ENCODE assay signal across 9 mouse cellular contexts in the genomic region with DNA sequence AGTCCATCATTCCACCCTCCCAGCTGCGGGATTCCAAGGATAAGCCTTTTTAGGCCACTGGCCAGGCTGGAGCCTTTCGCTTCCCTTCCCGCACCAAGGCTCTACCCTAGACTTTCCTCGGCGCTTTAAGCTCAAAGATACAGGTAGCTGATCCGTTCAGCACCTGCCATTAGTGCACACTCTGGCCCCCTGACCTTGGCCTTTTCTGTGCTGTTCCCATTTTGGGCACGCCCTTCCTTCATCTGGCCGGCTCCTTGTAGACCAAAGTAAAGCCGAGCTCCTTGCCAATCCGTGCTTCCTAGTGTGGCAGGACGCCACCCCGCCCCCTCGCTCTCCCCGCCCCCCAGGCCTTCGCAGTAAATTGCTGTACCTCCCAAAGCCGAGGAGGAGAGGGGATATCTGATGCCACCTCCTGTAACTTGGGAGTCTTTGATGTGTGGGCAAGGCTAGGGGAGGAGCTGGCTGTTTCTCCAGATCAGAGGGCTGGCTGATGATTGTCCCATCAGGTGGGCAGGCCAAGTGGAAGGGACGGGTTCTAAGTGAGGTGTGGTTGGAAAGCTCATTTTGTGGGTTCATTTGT. TPM values are rescaled to one million over a fixed set of nuclear protein-coding genes. Genes with fewer than 3 reads are reported as not detected.
A peak's percentile ranks its signal among the peaks of the same experiment; 100 is the strongest.
DNase-seq lines count a peak whose midpoint lies in the region; ATAC-seq and TF ChIP-seq lines count a peak whose summit lies in the region.
"Had no signal": no experiment of that assay in that cellular context is flagged by ENCODE, and none has a peak within 500 bp of the region (broad histone marks: within the 10 kb centered on the region; RNA-seq: fewer than 3 reads in every experiment).

No protein-coding gene starts in this region.

- peak; percentile 26; the same call in 1 of the 2 replicates for ATAC-seq in intestine, embryonic 16.5 days

- peak overlapping the region; percentile 99 for H3K4me2 ChIP-seq in intestine, embryonic 16.5 days (ENCODE audit: low read depth, low read length)

- no peak for TF ChIP-seq POLR2A in spleen, adult 2 months (IDR thresholded peaks at IDR 0.05; ENCODE audit: low read depth, low read length)
- TF ChIP-seq POLR2A in small intestine, adult 2 months (IDR thresholded peaks at IDR 0.05; ENCODE audit: low read depth, low read length) = no peak

- DNase-seq in embryo, embryonic 9.5 days (ENCODE audit: extremely low spot score) = peak; percentile 12
- no peak for DNase-seq in embryo, embryonic 10.5 days (ENCODE audit: low spot score)
- DNase-seq in spleen, adult 2 months (ENCODE audit: low read depth in 1 of 2, low spot score in 2 of 2) = no peak
- DNase-seq in spleen, postnatal 10 days (ENCODE audit: low spot score in 2 of 2) = no peak
- DNase-seq in layer of hippocampus, adult 8-10 months (ENCODE audit: low spot score in 2 of 2) = no peak
- DNase-seq in frontal cortex, postnatal 10 days (ENCODE audit: low spot score in 2 of 2) = no peak

- no peaks in the 10 kb centered on the region for H3K36me3 ChIP-seq in spleen, adult 2 months (ENCODE audit: control insufficient read depth, insufficient read depth, low read length)
- H3K36me3 ChIP-seq in intestine, embryonic 16.5 days (ENCODE audit: control insufficient read depth, insufficient read depth, low read length) = no peaks in the 10 kb centered on the region
- H3K36me3 ChIP-seq in small intestine, adult 2 months (ENCODE audit: control insufficient read depth, insufficient read depth, low read length) = no peaks in the 10 kb centered on the region

- no peaks in the 10 kb centered on the region for H3K9me3 ChIP-seq in intestine, embryonic 16.5 days (ENCODE audit: control insufficient read depth, low read length)

- no peak for TF ChIP-seq CTCF in spleen, adult 2 months (IDR thresholded peaks at IDR 0.05; ENCODE audit: extremely low read depth, insufficient read depth, insufficient read length, insufficient replicate concordance)
- TF ChIP-seq CTCF in small intestine, adult 2 months (IDR thresholded peaks at IDR 0.05; ENCODE audit: extremely low read depth, insufficient read length, insufficient replicate concordance, low read depth, low read length) = no peak

- 9% methylated on average over 17 of the region's 17 CpGs for WGBS in spleen, adult 2 months
- under 1% methylated on average over 17 of the region's 17 CpGs for WGBS in intestine, embryonic 16.5 days
- WGBS in small intestine, adult 2 months = 2% methylated on average over 17 of the region's 17 CpGs

- H3K9ac ChIP-seq in intestine, embryonic 16.5 days (ENCODE audit: low read depth, low read length) = peak overlapping the region; percentile 36; the same call in 1 of the 2 replicates

- peaks cover 13% of the 10 kb centered on the region for H3K27me3 ChIP-seq in spleen, adult 2 months (ENCODE audit: control insufficient read depth, insufficient read depth, low read length)
- H3K27me3 ChIP-seq in intestine, embryonic 16.5 days (replicated peaks; ENCODE audit: control insufficient read depth, insufficient read depth, low read length) = peaks cover 44% of the 10 kb centered on the region
- peaks cover 23% of the 10 kb centered on the region for H3K27me3 ChIP-seq in small intestine, adult 2 months (ENCODE audit: control insufficient read depth, insufficient read depth, low read length)

- peaks cover 10% of the 10 kb centered on the region for H3K4me1 ChIP-seq in spleen, adult 2 months (ENCODE audit: control insufficient read depth, insufficient read depth, insufficient read length)
- peaks cover 17% of the 10 kb centered on the region for H3K4me1 ChIP-seq in intestine, embryonic 16.5 days (ENCODE audit: control insufficient read depth, insufficient read depth, low read length)
- peaks cover 8% of the 10 kb centered on the region for H3K4me1 ChIP-seq in small intestine, adult 2 months (ENCODE audit: control insufficient read depth, insufficient read depth, insufficient read length, low read length)

- H3K4me3 ChIP-seq in spleen, adult 2 months (ENCODE audit: extremely low read depth, insufficient read depth, insufficient read length) = peak overlapping the region; percentile 61; the same call in 1 of the 2 replicates
- peak overlapping the region; percentile 63 for H3K4me3 ChIP-seq in intestine, embryonic 16.5 days (ENCODE audit: low read length)
- H3K4me3 ChIP-seq in small intestine, adult 2 months (ENCODE audit: low read depth, low read length) = peak overlapping the region; percentile 87

- no peak overlapping the region for H3K27ac ChIP-seq in spleen, adult 2 months (ENCODE audit: insufficient read depth, low read length)
- no peak overlapping the region for H3K27ac ChIP-seq in intestine, embryonic 16.5 days (ENCODE audit: low read length)
- H3K27ac ChIP-seq in small intestine, adult 2 months (ENCODE audit: insufficient read depth, low read depth, low read length) = no peak overlapping the region

RNA-seq across cellular contexts. Expression of gene Wfs1, which starts 40.4 kb away (rescaled TPM):
- polyA plus RNA-seq in spleen, adult 2 months (2012; rRNA removed) = 7.2 TPM in 2 replicates
- 15.9 and 18.0 TPM in 2 replicates for polyA plus RNA-seq in intestine, embryonic 16.5 days (2015; fragmentation: Nextera tagmentation; extraction: Ambion mirVana)
- polyA plus RNA-seq in small intestine, adult 2 months (2012; rRNA removed) = 16.7 and 23.5 TPM in 2 replicates
- 100 to 1,000 TPM; 141 to 176 (median 159) TPM for total RNA-seq in layer of hippocampus, adult 8-10 months (2022)

RNA-seq across cellular contexts. Expression of gene Gm1043, which starts 55.8 kb away (rescaled TPM):
- 2.7 and 3.0 TPM in 2 replicates for polyA plus RNA-seq in spleen, adult 2 months (2012; rRNA removed)
- polyA plus RNA-seq in intestine, embryonic 16.5 days (2015; fragmentation: Nextera tagmentation; extraction: Ambion mirVana) = 0.04 and 0.06 TPM in 2 replicates
- 0.32 and 0.85 TPM in 2 replicates for polyA plus RNA-seq in small intestine, adult 2 months (2012; rRNA removed)
- total RNA-seq in layer of hippocampus, adult 8-10 months (2022) = 10 to 100 TPM; 22.4 to 42.6 (median 30.3) TPM
- total RNA-seq: hematopoietic stem cell, adult 5-6 weeks had no signal
